Mouse (Mus musculus): ENCODE measurements around the gene Rnf183. TPM values are rescaled to one million over a fixed set of nuclear protein-coding genes. Genes with fewer than 3 reads are reported as not detected.
A peak's percentile ranks its signal among the peaks of the same experiment; 100 is the strongest.

The Rnf183 gene
- polyA plus RNA-seq, 1 experiment from 2014 or later, result not detected

DNA sequence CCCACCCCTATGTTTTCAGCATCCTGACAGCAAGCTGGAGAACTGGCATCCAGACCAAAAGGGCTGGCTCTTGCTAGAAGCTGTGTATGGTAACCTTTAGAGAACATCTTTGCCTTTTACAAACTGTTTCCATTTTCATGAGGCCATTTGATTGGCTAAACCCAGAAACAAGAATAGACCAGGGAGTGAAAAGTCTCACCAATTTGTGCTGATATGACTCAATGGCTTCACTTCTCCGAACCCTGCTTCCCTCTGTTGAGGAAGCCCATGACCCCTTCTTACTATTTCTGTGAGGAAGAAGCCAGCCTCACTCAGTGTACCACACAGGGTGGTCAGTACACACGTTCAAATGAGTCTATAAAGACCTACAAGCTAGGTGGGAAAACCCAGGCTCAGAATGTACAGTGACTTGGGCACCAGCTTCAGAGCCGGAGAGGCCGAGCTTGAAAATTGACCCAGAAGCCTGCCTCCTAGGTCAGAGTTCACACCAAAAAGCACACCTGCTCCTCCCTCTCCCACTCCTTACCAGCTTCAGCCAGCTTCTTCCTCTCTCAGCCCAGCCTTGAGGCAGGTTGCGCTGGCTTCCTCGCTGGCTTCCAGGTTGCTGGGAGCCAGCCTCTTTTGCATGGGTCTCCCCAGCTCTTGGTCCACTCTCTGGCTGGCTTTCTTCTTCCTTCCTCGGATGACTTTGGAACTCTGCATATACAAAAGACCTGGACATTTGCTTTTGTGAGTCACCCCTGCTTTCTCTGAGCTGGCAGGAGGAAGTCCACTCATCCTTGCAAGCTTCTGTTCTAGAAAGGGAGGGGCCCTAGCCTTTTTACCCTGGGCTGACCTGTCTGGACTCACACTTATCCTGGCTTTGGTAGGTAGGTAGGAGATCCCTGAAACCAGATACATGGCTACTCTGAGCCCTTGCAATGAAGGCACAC, 847 bp downstream of the Rnf183 start:
- DNase-seq (ENCODE audit: low spot score) (no peak), ATAC-seq (no peak)
- Histone ChIP-seq H3K9ac (replicated peaks; ENCODE audit: low read depth) (no peak overlapping the region), H3K27me3 (replicated peaks; ENCODE audit: insufficient read depth, low read length) (no peaks in the 10 kb centered on the region), H3K4me3 (ENCODE audit: low read depth, low read length) (no peak overlapping the region), H3K4me1 (ENCODE audit: insufficient read depth, low read depth, low read length) (no peaks in the 10 kb centered on the region), H3K36me3 (ENCODE audit: insufficient read depth, low read length) (no peaks in the 10 kb centered on the region), H3K27ac (ENCODE audit: low read length) (no peak overlapping the region), H3K9me3 (ENCODE audit: low read length) (no peaks in the 10 kb centered on the region), H3K4me2 (replicated peaks; ENCODE audit: low read depth, low read length) (no peak overlapping the region)
- no peak for TF ChIP-seq CTCF (IDR thresholded peaks at IDR 0.05)
- TF ChIP-seq EP300 (IDR thresholded peaks at IDR 0.05), result no peak
- WGBS, result 64% methylated on average over 7 of the region's 7 CpGs

DNA sequence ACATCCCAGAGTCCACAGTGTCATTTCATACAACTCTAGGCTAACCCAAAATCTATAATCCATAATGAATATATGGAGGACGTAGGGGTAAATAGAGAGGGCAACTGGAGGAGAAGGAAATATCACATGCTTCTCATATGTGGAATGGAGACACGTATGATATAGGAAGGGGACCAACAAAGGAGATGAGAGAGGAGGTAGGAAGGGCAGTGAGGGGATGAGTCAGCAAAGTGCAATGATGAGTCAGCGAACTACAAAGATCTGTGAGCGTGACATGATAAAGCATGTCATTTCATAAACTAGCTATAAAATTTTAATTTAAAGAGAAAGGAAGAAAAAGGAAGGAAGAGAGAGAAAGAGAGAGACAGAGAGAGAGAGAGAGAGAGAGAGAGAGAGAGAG, 3.5 kb downstream of the Rnf183 start:
- Histone ChIP-seq H3K36me3 (ENCODE audit: insufficient read depth, low read length) (no peaks in the 10 kb centered on the region), H3K9ac (replicated peaks; ENCODE audit: low read depth) (no peak overlapping the region), H3K4me1 (ENCODE audit: insufficient read depth, low read depth, low read length) (no peaks in the 10 kb centered on the region), H3K9me3 (ENCODE audit: low read length) (no peaks in the 10 kb centered on the region), H3K27me3 (replicated peaks; ENCODE audit: insufficient read depth, low read length) (no peaks in the 10 kb centered on the region), H3K27ac (ENCODE audit: low read length) (no peak overlapping the region), H3K4me2 (replicated peaks; ENCODE audit: low read depth, low read length) (no peak overlapping the region), H3K4me3 (ENCODE audit: low read depth, low read length) (no peak overlapping the region)
- DNase-seq (ENCODE audit: low spot score) (no peak), ATAC-seq (no peak)
- 86% methylated on average over 4 of the region's 4 CpGs for WGBS
- no peak for TF ChIP-seq EP300 (IDR thresholded peaks at IDR 0.05)
- no peak for TF ChIP-seq CTCF (IDR thresholded peaks at IDR 0.05)

DNA sequence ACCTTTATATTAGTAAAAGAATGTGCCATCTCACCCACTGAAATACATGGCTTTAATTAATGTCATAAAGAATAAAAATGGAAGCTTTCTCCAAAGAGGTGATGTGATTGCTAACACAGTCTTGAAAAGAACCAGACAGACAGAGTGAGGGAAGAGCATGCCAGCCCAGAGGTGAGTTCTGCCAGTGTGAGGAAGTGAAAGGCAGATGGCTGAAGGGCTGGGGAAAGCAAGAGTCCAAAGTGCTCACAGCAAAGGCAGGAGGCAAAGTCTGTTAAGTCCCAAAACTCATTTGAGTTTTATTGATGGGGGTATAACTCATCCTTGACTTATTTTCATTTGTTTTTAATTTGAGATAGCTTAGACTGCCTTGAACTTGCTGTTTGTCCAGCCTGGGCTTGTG, 4.4 kb downstream of the Rnf183 start:
- DNase-seq (ENCODE audit: low spot score), result no peak
- H3K27me3 ChIP-seq (replicated peaks; ENCODE audit: insufficient read depth, low read length), result no peaks in the 10 kb centered on the region
- H3K4me1 ChIP-seq (ENCODE audit: insufficient read depth, low read depth, low read length), result no peaks in the 10 kb centered on the region
- TF ChIP-seq CTCF (IDR thresholded peaks at IDR 0.05), result no peak
- TF ChIP-seq EP300 (IDR thresholded peaks at IDR 0.05), result no peak
- no peak overlapping the region for H3K27ac ChIP-seq (ENCODE audit: low read length)
- H3K36me3 ChIP-seq (ENCODE audit: insufficient read depth, low read length), result no peaks in the 10 kb centered on the region
- no peak overlapping the region for H3K4me3 ChIP-seq (ENCODE audit: low read depth, low read length)
- H3K9ac ChIP-seq (replicated peaks; ENCODE audit: low read depth), result no peak overlapping the region
- no peak for ATAC-seq
- no peaks in the 10 kb centered on the region for H3K9me3 ChIP-seq (ENCODE audit: low read length)
- H3K4me2 ChIP-seq (replicated peaks; ENCODE audit: low read depth, low read length), result no peak overlapping the region

DNA sequence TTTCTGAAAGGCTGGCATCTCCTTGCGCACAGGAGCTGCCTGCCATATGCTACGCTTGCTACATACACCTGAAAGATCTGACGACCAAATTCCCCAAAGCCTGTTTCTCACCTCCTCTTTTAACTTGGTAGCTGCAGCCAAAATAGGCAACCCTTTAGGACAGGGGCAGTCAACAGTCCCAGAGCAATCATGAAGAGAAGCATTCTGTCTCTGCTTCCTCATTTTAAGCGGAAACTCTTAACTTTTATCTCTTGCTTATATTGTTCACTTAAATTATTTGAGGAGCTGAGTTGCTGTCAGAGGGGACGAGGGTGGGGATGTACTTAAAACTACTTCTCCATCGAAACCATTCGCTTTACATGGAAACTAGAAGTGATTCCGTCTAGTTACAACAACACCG, 5.4 kb downstream of the Rnf183 start:
- H3K4me1 ChIP-seq (ENCODE audit: insufficient read depth, low read depth, low read length), result no peaks in the 10 kb centered on the region
- ATAC-seq (no peak), DNase-seq (ENCODE audit: low spot score) (no peak)
- whole genome bisulfite sequencing, result 78% methylated on average over 9 of the region's 9 CpGs
- no peak overlapping the region for H3K9ac ChIP-seq (replicated peaks; ENCODE audit: low read depth)
- no peak overlapping the region for H3K4me3 ChIP-seq (ENCODE audit: low read depth, low read length)
- TF ChIP-seq EP300 (IDR thresholded peaks at IDR 0.05) (no peak), CTCF (IDR thresholded peaks at IDR 0.05) (no peak)
- 0 out of 2 replicates have a peak, but pooled peaks cover 4% of the 10 kb centered on the region for H3K36me3 ChIP-seq (ENCODE audit: insufficient read depth, low read length)
- no peak overlapping the region for H3K4me2 ChIP-seq (replicated peaks; ENCODE audit: low read depth, low read length)
- no peaks in the 10 kb centered on the region for H3K27me3 ChIP-seq (replicated peaks; ENCODE audit: insufficient read depth, low read length)
- H3K9me3 ChIP-seq (ENCODE audit: low read length), result no peaks in the 10 kb centered on the region
- H3K27ac ChIP-seq (ENCODE audit: low read length), result no peak overlapping the region

DNA sequence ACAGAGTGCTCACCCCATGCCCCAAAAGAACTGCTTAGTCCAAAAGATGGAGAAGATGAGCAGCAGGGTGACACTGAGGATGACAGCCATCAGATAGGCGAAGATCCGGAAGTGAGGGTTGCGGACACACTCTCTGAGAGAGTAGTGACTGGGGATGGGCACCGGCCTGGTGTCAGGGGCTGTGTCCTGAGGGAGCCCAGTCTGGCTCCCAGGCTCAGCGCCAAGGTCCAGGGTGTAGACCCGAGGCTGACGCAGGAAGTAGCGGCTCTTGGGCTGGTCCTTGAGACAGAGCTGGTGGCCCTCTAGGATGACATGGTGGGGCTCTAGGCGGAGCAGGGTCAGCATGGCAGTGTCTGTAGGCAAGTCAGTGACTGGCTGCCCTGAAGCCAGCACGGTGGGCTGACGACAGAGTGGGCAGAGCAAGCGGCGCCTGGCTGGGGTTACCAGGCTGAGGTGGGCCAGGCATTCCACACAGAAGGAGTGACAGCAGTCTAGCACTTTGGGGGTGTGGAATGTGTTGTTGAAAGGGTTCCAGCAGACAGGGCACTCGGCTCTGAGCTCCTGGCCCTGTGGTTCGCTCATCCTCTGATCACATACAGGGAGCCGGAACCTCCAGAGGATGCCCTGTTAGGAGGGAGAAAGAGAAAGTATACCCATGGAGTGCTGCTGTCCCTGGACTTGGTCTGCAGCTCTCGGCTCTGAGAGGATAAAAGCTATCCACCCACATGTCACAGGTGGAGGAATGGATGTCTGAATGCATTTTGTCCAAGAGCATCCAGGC, 6.9 kb downstream of the Rnf183 start:
- peak; percentile 18 for DNase-seq (ENCODE audit: low spot score)
- Histone ChIP-seq H3K4me3 (ENCODE audit: low read depth, low read length) (no peak overlapping the region), H3K4me2 (replicated peaks; ENCODE audit: low read depth, low read length) (no peak overlapping the region)

DNA sequence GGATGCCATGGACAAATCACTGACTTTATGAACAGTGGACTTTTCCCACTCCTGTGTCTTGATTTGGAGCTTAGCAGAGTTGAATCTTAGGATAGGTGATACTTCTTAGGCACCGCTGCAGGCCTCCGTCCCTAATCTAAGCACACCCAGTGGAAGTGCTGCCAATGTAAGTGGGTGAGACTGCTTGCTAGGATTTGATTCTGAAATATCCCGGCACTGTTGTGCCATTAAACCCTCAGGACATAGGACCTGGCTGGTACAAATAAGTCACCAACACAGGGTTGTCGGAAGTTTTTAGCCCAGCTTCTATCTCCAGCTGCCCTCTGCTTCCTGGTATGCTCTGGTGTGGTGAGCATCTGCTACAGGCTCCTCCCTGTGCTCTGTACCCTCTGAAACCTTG, 9.2 kb downstream of the Rnf183 start:
- WGBS, result 90% methylated on average over 4 of the region's 4 CpGs
- Histone ChIP-seq H3K9me3 (ENCODE audit: low read length) (no peaks in the 10 kb centered on the region), H3K36me3 (ENCODE audit: insufficient read depth, low read length) (peaks cover 30% of the 10 kb centered on the region), H3K27me3 (replicated peaks; ENCODE audit: insufficient read depth, low read length) (no peaks in the 10 kb centered on the region), H3K27ac (ENCODE audit: low read length) (no peak overlapping the region), H3K4me1 (ENCODE audit: insufficient read depth, low read depth, low read length) (no peaks in the 10 kb centered on the region), H3K4me2 (replicated peaks; ENCODE audit: low read depth, low read length) (no peak overlapping the region), H3K4me3 (ENCODE audit: low read depth, low read length) (no peak overlapping the region), H3K9ac (replicated peaks; ENCODE audit: low read depth) (no peak overlapping the region)
- TF ChIP-seq CTCF (IDR thresholded peaks at IDR 0.05) (no peak), EP300 (IDR thresholded peaks at IDR 0.05) (no peak)
- no peak for DNase-seq (ENCODE audit: low spot score)
- ATAC-seq, result no peak

More for the DNA sequence above, 6.9 kb downstream of the Rnf183 start:
- Histone ChIP-seq H3K9me3 (ENCODE audit: low read length) (no peaks in the 10 kb centered on the region), H3K27ac (ENCODE audit: low read length) (no peak overlapping the region), H3K36me3 (ENCODE audit: insufficient read depth, low read length) (peaks cover 12% of the 10 kb centered on the region; the same call in 1 of the 2 replicates), H3K9ac (replicated peaks; ENCODE audit: low read depth) (no peak overlapping the region), H3K27me3 (replicated peaks; ENCODE audit: insufficient read depth, low read length) (no peaks in the 10 kb centered on the region), H3K4me1 (ENCODE audit: insufficient read depth, low read depth, low read length) (no peaks in the 10 kb centered on the region)
- TF ChIP-seq EP300 (IDR thresholded peaks at IDR 0.05), result no peak
- no peak for TF ChIP-seq CTCF (IDR thresholded peaks at IDR 0.05)
- ATAC-seq, result peak; percentile 72
- 57% methylated on average over 17 of the region's 17 CpGs for WGBS
